Mouse (Mus musculus): ENCODE measurements around the gene Hsf4.
A peak's percentile ranks its signal among the peaks of the same experiment; 100 is the strongest.

Hsf4 gene

GRCm38 (mm10) chr8:105306146-105306691 is 36.6 kb downstream of the Hsf4 start:
- no peak for DNase-seq

DNA sequence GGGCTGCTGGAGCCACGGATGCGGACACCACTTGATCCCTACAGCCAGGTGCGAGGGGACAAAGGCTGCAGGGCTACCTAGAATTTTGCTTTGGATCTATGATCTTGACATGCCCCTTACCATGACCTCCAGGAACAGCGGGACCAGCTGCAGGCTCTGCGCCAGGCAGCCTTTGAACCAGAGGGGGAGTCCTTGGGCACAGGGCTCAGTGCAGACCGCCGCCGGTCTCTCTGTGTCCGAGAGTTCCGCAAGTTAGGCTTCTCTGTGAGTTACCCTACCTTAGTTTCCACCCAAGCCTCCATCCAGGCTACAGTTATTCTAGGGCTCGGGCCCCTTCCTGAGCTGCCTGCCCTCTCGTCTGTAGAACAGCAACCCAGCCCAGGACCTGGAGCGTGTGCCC is 38.1 kb downstream of the Hsf4 start:
- no peak for DNase-seq

- DNase-seq, result no peak
Observed at GRCm38 (mm10) chr8:105308428-105308827, 38.8 kb downstream of the Hsf4 start.

- DNase-seq, result no peak
Observed at GRCm38 (mm10) chr8:105309142-105309847, 39.7 kb downstream of the Hsf4 start.

GRCm38 (mm10) chr8:105310118-105310517 is 40.5 kb downstream of the Hsf4 start:
- DNase-seq, result no peak

GRCm38 (mm10) chr8:105311718-105312117 is 42.1 kb downstream of the Hsf4 start:
- no peak for DNase-seq

- DNase-seq, result no peak
Observed at GRCm38 (mm10) chr8:105312891-105313481, 43.4 kb downstream of the Hsf4 start.

DNA sequence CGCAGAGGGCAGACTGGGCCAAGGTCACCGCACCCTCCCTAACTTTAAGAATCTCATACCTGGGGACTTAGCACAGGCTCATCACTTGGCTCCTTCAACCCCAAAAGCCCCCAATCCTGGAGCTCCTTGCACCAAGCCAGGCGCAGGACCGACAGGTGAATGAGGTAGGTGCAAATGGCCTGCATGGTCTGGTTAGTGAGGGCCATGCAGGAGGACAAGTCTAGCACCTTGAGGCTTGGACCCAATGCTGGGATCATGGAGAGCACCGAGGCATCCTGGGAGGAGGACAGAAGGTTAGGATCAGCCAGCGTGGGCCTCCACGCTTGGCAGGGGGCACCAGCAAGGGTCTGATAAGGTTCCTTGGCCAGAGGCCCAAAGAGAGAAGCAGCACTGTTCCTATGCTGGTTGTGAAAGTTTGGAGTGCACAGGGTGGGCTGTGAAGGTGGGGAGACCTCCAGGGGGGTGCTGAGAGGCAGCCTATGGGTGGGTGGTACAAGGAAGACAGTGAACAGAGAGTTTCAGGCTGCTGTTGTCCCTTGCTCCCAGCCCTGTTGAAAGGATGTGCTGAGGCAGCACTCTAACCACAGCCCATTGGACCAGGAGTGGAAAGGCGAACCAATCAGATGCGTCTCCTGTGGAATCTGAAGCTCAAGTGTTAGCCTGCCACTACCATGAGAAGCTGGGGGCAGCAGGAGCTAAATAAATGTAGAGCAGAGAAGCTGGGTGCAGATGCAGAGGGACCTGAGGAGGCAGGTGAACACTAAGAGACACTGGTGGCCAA is 44.2 kb downstream of the Hsf4 start:
- no peak for DNase-seq

DNA sequence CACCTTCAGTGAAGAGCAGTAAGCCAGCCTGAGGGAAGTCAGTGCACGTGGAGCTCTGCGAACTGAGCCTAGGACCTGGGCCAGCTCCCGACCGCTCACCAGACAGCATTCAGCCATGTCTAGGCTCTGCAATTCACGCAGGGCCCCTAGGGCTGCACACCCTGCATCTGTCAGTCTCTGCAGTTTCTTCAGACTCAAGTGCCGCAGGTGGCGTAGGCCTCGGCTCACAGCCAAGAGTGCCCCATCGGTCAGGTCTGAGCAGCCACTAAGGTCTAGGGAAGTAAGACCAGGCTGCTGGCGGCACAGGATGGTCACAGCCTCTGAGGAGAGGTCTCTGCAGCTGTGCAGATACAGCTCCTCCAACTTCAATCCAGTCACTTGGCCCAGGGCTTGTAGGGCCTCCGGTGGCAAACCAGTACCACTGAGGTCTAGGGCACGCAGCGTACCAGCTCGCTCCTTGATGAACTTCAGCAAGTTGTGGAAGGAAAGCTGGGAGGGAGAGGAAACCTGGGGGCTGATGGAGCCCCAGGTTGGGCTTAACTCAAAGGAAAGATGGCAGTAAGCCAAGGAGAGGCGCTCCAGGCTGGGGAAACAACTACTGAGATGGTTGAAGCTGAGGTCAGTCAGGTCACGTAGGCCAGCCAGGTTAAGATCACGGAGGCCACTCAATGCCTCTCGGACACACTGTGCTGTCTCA is 45.6 kb downstream of the Hsf4 start:
- peak in 1 of 2 experiments; percentile 44 for DNase-seq

- peak; percentile 84 to 89 for DNase-seq
Observed at GRCm38 (mm10) chr8:105317941-105318340, 48.3 kb downstream of the Hsf4 start.

GRCm38 (mm10) chr8:105318662-105319190 is 49.1 kb downstream of the Hsf4 start:
- DNase-seq, result peak; percentile 59 to 78

- no peak for DNase-seq
Observed at GRCm38 (mm10) chr8:105323183-105323582, 53.6 kb downstream of the Hsf4 start.

Data from lung, adult 18-20 months (tissue).